Mouse (Mus musculus) olfactory bulb, adult 2 months (tissue): ENCODE data around the gene Shtn1. TPM values are rescaled to one million over a fixed set of nuclear protein-coding genes. Genes with fewer than 3 reads are reported as not detected.

Experiments
- H3K27ac ChIP-seq: fragments of 200-500 bp; 2 replicates; pipeline ENCODE4 v1.5.1; 2012; ENCODE audit warnings: low read depth, low read length; ENCODE audit not compliant: insufficient read depth
- H3K4me1 ChIP-seq: fragments of 200-500 bp; 2 replicates; pipeline ENCODE4 v1.6.1; 2012; ENCODE audit warnings: low read length; ENCODE audit not compliant: control insufficient read depth, insufficient read depth
- H3K4me3 ChIP-seq: fragments of 200-500 bp; 2 replicates; pipeline ENCODE4 v1.5.1; 2012; ENCODE audit warnings: mild to moderate bottlenecking, low read depth, low read length, moderate library complexity; ENCODE audit not compliant: insufficient read depth
- CTCF ChIP-seq: fragments of 200-500 bp; IDR thresholded peaks from 2 replicates; pipeline ENCODE4 v1.5.1; 2012; ENCODE audit warnings: low read depth, mild to moderate bottlenecking, low read length, moderate library complexity; ENCODE audit not compliant: insufficient read depth
- POLR2A ChIP-seq: fragments of 200-500 bp; IDR thresholded peaks from 2 replicates; pipeline ENCODE4 v1.6.1; 2012; ENCODE audit warnings: mild to moderate bottlenecking, low read depth, low read length, moderate library complexity; ENCODE audit not compliant: insufficient read depth
- WGBS: fragments of 180-500 bp; shearing (Covaris S2); methylation state at CpG from one replicate; pipeline ENCODE4 v1.1.7; 2018; 5-methylcytosine and 5-hydroxymethylcytosine counted together
- polyA plus RNA-seq: library from polyadenylated mRNA; stranded (reverse); fragments of >200 nt; gene quantifications from 2 replicates; pipeline ENCODE4 v1.2.4, GENCODE M21; 2012; ENCODE audit warnings: low replicate concordance; ENCODE audit not compliant: missing spikeins, insufficient read depth, insufficient read length

The Shtn1 gene
- polyA plus RNA-seq, 1 experiment, result not detected

- Histone ChIP-seq H3K27ac (no peak overlapping the region), H3K4me1 (no peaks in the 10 kb centered on the region), H3K4me3 (no peak overlapping the region)
- WGBS, result 95% methylated on average over 4 of the region's 4 CpGs
- TF ChIP-seq POLR2A (no peak), CTCF (no peak)
Measured at GRCm38 (mm10) chr19:59038793-59039192, 37.1 kb downstream of the Shtn1 start.

GRCm38 (mm10) chr19:59036811-59037210 lies 39.1 kb downstream of the Shtn1 start:
- no peaks in the 10 kb centered on the region for H3K4me1 ChIP-seq
- no peak overlapping the region for H3K4me3 ChIP-seq
- TF ChIP-seq CTCF (no peak), POLR2A (no peak)
- WGBS, result 86% methylated on average over 3 of the region's 3 CpGs
- H3K27ac ChIP-seq, result no peak overlapping the region

- H3K4me3 ChIP-seq, result no peak overlapping the region
- 71% methylated on average over 4 of the region's 4 CpGs for WGBS
- no peak overlapping the region for H3K27ac ChIP-seq
- no peaks in the 10 kb centered on the region; the same call in 1 of the 2 replicates for H3K4me1 ChIP-seq
- no peak for TF ChIP-seq CTCF
- TF ChIP-seq POLR2A, result no peak
Measured at GRCm38 (mm10) chr19:59033241-59033640, 42.7 kb downstream of the Shtn1 start.

- Histone ChIP-seq H3K27ac (no peak overlapping the region), H3K4me3 (no peak overlapping the region), H3K4me1 (no peaks in the 10 kb centered on the region; the same call in 1 of the 2 replicates)
- no peak for TF ChIP-seq POLR2A
- whole genome bisulfite sequencing, result 98% methylated on average over 1 of the region's 1 CpGs
Measured at GRCm38 (mm10) chr19:59030221-59030620, 45.7 kb downstream of the Shtn1 start.

GRCm38 (mm10) chr19:59029011-59029410 lies 46.9 kb downstream of the Shtn1 start:
- no peak for TF ChIP-seq POLR2A
- Histone ChIP-seq H3K27ac (no peak overlapping the region), H3K4me3 (no peak overlapping the region), H3K4me1 (no peaks in the 10 kb centered on the region; the same call in 1 of the 2 replicates)
- WGBS, result 71% methylated on average over 9 of the region's 9 CpGs

- H3K4me3 ChIP-seq, result no peak overlapping the region
- WGBS, result 96% methylated on average over 3 of the region's 3 CpGs
- TF ChIP-seq CTCF, result no peak
- TF ChIP-seq POLR2A, result no peak
- no peak overlapping the region for H3K27ac ChIP-seq
- H3K4me1 ChIP-seq, result no peaks in the 10 kb centered on the region; the same call in 1 of the 2 replicates
Measured at GRCm38 (mm10) chr19:59028130-59028529, 47.8 kb downstream of the Shtn1 start.

GRCm38 (mm10) chr19:59023876-59024275 lies 52.0 kb downstream of the Shtn1 start:
- TF ChIP-seq POLR2A (no peak), CTCF (no peak)
- no peak overlapping the region for H3K4me3 ChIP-seq
- H3K4me1 ChIP-seq, result no peaks in the 10 kb centered on the region
- 64% methylated on average over 3 of the region's 3 CpGs for WGBS
- H3K27ac ChIP-seq, result no peak overlapping the region

GRCm38 (mm10) chr19:59021644-59022043 lies 54.3 kb downstream of the Shtn1 start:
- no peak overlapping the region for H3K4me3 ChIP-seq
- H3K27ac ChIP-seq, result no peak overlapping the region
- TF ChIP-seq POLR2A (no peak), CTCF (no peak)
- H3K4me1 ChIP-seq, result no peaks in the 10 kb centered on the region

GRCm38 (mm10) chr19:59010802-59011201 lies 65.1 kb downstream of the Shtn1 start:
- 74% methylated on average over 5 of the region's 5 CpGs for WGBS
- Histone ChIP-seq H3K27ac (no peak overlapping the region), H3K4me3 (no peak overlapping the region), H3K4me1 (no peaks in the 10 kb centered on the region)
- TF ChIP-seq CTCF (no peak), POLR2A (no peak)

- WGBS, result 23% methylated on average over 15 of the region's 15 CpGs
- Histone ChIP-seq H3K27ac (no peak overlapping the region), H3K4me3 (no peak overlapping the region), H3K4me1 (no peaks in the 10 kb centered on the region)
- TF ChIP-seq CTCF, result no peak
- no peak for TF ChIP-seq POLR2A
Measured at GRCm38 (mm10) chr19:59006577-59007340, 69.1 kb downstream of the Shtn1 start.
